Mouse (Mus musculus): ENCODE measurements around the gene Ripor2. TPM values are rescaled to one million over a fixed set of nuclear protein-coding genes. Genes with fewer than 3 reads are reported as not detected.

Ripor2 gene
- polyA plus RNA-seq, 1 experiment: 1.5 TPM

DNA sequence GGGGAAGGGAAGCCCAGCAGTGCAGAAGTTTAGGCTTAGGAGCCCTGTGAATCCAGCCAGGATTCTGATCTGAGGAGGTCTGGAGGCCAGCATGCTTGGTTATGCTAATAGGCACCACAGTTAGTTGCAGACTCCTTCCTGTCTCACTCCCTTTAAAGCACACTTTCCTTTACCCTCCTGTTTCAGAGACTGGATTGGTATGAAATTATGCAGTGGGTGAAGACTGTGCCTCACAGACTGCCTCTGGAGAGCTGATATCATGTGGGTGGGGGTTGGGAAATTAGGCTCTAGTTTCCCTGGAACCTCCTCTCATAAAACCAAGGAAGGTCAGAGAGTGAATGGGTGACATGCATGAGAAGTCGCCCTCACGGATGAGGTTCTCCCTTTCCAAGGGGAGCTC, 88.7 kb downstream of the Ripor2 start:
- no peak overlapping the region for H3K27ac ChIP-seq (ENCODE audit: insufficient read depth, low read length)
- H3K4me3 ChIP-seq (ENCODE audit: low read depth, low read length): no peak overlapping the region
- TF ChIP-seq CTCF (IDR thresholded peaks at IDR 0.05; ENCODE audit: low read depth, low read length) (no peak), POLR2A (IDR thresholded peaks at IDR 0.05; ENCODE audit: insufficient read depth, low read length) (no peak), EP300 (IDR thresholded peaks at IDR 0.05; ENCODE audit: insufficient read depth, low read depth, low read length) (no peak)
- H3K9ac ChIP-seq (ENCODE audit: low read depth, poor library complexity, severe bottlenecking): no peak overlapping the region
- H3K27me3 ChIP-seq (ENCODE audit: control insufficient read depth, insufficient read depth, low read length, poor library complexity, severe bottlenecking): no peaks in the 10 kb centered on the region
- H3K4me1 ChIP-seq (ENCODE audit: control insufficient read depth, insufficient read depth, low read length): no peaks in the 10 kb centered on the region
- H3K36me3 ChIP-seq (ENCODE audit: control insufficient read depth, insufficient read depth, low read length, poor library complexity, severe bottlenecking): no peaks in the 10 kb centered on the region
- no peaks in the 10 kb centered on the region for H3K9me3 ChIP-seq (replicated peaks; ENCODE audit: control insufficient read depth, insufficient read depth, low read length, poor library complexity, severe bottlenecking)

DNA sequence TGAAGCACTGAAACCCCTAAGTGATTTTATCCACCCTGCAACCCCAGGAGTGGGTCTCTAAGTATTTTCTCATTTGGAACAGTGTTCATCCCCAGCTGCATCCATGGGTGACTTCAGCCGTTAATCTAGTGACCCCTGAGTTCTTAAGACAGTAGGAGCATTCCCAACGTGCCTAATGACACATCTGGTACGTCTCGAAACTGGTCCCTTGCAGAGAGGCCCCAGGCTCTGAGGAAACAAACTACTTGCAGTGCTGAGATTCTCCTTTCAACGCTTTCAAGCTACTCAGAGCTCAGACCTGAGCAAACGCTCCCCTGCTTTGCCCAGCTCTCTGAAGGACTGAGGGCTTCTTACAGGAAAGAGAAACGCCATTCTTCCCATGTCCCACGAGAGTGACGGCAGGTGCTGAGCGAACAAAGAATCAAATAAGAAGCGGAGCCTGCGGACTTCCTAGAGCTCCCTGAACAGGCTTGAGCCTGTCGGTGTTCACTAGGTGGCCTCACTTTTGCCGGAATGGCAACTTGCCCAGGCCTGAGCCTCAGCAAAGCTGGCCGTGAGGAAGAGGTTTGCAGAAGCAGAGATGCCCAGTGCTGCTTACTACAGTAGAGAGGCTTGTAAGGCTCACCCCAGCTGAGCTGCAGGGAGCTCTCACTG, 97.2 kb downstream of the Ripor2 start:
- Histone ChIP-seq H3K9ac (ENCODE audit: low read depth, poor library complexity, severe bottlenecking) (no peak overlapping the region), H3K4me1 (ENCODE audit: control insufficient read depth, insufficient read depth, low read length) (no peaks in the 10 kb centered on the region), H3K27ac (ENCODE audit: insufficient read depth, low read length) (no peak overlapping the region), H3K36me3 (ENCODE audit: control insufficient read depth, insufficient read depth, low read length, poor library complexity, severe bottlenecking) (no peaks in the 10 kb centered on the region), H3K4me3 (ENCODE audit: low read depth, low read length) (no peak overlapping the region), H3K9me3 (replicated peaks; ENCODE audit: control insufficient read depth, insufficient read depth, low read length, poor library complexity, severe bottlenecking) (no peaks in the 10 kb centered on the region), H3K27me3 (ENCODE audit: control insufficient read depth, insufficient read depth, low read length, poor library complexity, severe bottlenecking) (no peaks in the 10 kb centered on the region)
- TF ChIP-seq POLR2A (IDR thresholded peaks at IDR 0.05; ENCODE audit: insufficient read depth, low read length): no peak

DNA sequence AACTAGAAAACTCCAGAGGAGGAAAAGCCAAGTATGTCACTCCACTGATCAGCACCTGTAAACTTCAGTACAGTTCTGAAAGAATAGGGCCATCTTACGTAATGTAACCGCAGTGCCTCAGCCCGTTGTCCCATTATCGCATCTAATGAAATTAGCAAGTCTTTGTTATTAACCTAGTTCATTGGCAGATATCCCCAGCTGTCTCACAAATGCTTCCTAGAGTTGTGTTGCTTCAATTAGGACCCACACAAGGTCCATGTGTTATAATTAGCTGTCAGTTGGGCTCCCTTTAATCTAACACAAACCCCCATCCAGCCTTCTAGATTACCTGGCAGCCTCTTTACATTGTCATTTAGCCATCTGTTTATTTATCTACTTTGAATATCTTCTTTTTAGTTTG, 99.0 kb downstream of the Ripor2 start:
- no peak overlapping the region for H3K9ac ChIP-seq (ENCODE audit: low read depth, poor library complexity, severe bottlenecking)
- TF ChIP-seq EP300 (IDR thresholded peaks at IDR 0.05; ENCODE audit: insufficient read depth, low read depth, low read length) (no peak), POLR2A (IDR thresholded peaks at IDR 0.05; ENCODE audit: insufficient read depth, low read length) (no peak), CTCF (IDR thresholded peaks at IDR 0.05; ENCODE audit: low read depth, low read length) (no peak)
- H3K9me3 ChIP-seq (replicated peaks; ENCODE audit: control insufficient read depth, insufficient read depth, low read length, poor library complexity, severe bottlenecking): no peaks in the 10 kb centered on the region
- no peak overlapping the region for H3K4me3 ChIP-seq (ENCODE audit: low read depth, low read length)
- H3K4me1 ChIP-seq (ENCODE audit: control insufficient read depth, insufficient read depth, low read length): no peaks in the 10 kb centered on the region
- no peak overlapping the region for H3K27ac ChIP-seq (ENCODE audit: insufficient read depth, low read length)
- no peaks in the 10 kb centered on the region for H3K36me3 ChIP-seq (ENCODE audit: control insufficient read depth, insufficient read depth, low read length, poor library complexity, severe bottlenecking)
- H3K27me3 ChIP-seq (ENCODE audit: control insufficient read depth, insufficient read depth, low read length, poor library complexity, severe bottlenecking): no peaks in the 10 kb centered on the region

DNA sequence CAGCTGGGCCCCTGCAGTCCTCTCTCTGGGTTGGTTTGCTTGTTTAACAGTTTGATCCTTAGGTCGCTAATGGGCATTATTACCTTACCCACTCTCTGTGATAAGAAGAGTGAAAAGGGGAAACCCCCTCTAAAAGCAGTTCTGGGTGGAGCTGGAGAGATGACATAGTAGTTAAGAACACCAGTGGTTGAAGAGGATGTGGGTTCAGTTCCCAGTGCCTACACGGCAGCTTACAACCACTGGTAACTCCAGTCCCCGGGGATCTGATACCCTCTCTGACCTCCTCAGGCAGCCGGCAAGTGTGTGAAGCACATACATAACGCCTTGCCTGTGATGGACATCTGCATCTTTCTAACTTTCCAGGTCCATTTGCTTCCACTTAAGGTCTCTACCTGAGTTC, 100.4 kb downstream of the Ripor2 start:
- Histone ChIP-seq H3K4me1 (ENCODE audit: control insufficient read depth, insufficient read depth, low read length) (no peaks in the 10 kb centered on the region), H3K9me3 (replicated peaks; ENCODE audit: control insufficient read depth, insufficient read depth, low read length, poor library complexity, severe bottlenecking) (no peaks in the 10 kb centered on the region), H3K9ac (ENCODE audit: low read depth, poor library complexity, severe bottlenecking) (no peak overlapping the region), H3K27ac (ENCODE audit: insufficient read depth, low read length) (no peak overlapping the region), H3K27me3 (ENCODE audit: control insufficient read depth, insufficient read depth, low read length, poor library complexity, severe bottlenecking) (no peaks in the 10 kb centered on the region), H3K36me3 (ENCODE audit: control insufficient read depth, insufficient read depth, low read length, poor library complexity, severe bottlenecking) (no peaks in the 10 kb centered on the region), H3K4me3 (ENCODE audit: low read depth, low read length) (no peak overlapping the region)
- TF ChIP-seq EP300 (IDR thresholded peaks at IDR 0.05; ENCODE audit: insufficient read depth, low read depth, low read length) (no peak), POLR2A (IDR thresholded peaks at IDR 0.05; ENCODE audit: insufficient read depth, low read length) (no peak), CTCF (IDR thresholded peaks at IDR 0.05; ENCODE audit: low read depth, low read length) (no peak)

DNA sequence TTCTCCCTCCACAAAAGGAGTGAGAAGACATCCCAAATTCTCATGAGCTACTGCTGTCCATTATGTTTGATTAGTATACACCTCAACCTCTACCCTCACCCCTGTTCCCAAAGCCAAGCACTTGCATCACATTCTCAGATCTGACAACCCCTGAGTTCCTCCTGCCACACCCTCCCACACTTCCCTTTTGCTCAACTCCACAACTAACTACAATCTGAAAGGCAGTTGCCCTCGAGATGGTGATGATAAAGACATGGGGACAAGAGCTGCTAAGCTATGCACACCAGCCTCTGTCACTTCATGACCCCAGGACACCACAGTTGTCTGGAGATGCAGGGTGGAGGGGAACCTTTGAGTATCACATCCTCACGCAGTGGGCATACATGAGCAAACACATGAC, 102.5 kb downstream of the Ripor2 start:
- Histone ChIP-seq H3K9me3 (replicated peaks; ENCODE audit: control insufficient read depth, insufficient read depth, low read length, poor library complexity, severe bottlenecking) (no peaks in the 10 kb centered on the region), H3K27me3 (ENCODE audit: control insufficient read depth, insufficient read depth, low read length, poor library complexity, severe bottlenecking) (no peaks in the 10 kb centered on the region), H3K4me3 (ENCODE audit: low read depth, low read length) (no peak overlapping the region), H3K4me1 (ENCODE audit: control insufficient read depth, insufficient read depth, low read length) (no peaks in the 10 kb centered on the region), H3K36me3 (ENCODE audit: control insufficient read depth, insufficient read depth, low read length, poor library complexity, severe bottlenecking) (no peaks in the 10 kb centered on the region), H3K27ac (ENCODE audit: insufficient read depth, low read length) (no peak overlapping the region), H3K9ac (ENCODE audit: low read depth, poor library complexity, severe bottlenecking) (no peak overlapping the region)
- TF ChIP-seq POLR2A (IDR thresholded peaks at IDR 0.05; ENCODE audit: insufficient read depth, low read length) (no peak), CTCF (IDR thresholded peaks at IDR 0.05; ENCODE audit: low read depth, low read length) (no peak), EP300 (IDR thresholded peaks at IDR 0.05; ENCODE audit: insufficient read depth, low read depth, low read length) (no peak)

DNA sequence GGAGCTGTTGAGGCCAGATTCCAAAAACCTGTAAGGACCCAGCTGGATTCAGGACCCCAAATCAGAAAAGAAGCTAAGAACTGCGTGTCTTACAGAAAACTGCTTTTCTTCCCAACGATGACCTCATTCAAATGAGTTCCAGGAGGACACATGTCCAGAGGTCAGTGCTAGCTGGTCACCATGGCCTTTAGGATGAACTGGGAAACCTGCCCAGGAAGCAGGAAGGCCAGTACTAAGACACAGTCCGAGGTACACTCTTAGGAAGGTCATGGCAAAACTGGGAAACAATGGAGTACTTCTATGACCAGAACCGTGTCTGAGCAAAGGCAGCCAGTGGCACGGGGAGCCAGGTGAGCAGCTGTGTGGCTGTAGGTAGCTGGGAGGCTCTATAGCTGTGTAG, 103.9 kb downstream of the Ripor2 start:
- Histone ChIP-seq H3K27me3 (ENCODE audit: control insufficient read depth, insufficient read depth, low read length, poor library complexity, severe bottlenecking) (no peaks in the 10 kb centered on the region), H3K4me1 (ENCODE audit: control insufficient read depth, insufficient read depth, low read length) (no peaks in the 10 kb centered on the region), H3K4me3 (ENCODE audit: low read depth, low read length) (no peak overlapping the region), H3K27ac (ENCODE audit: insufficient read depth, low read length) (no peak overlapping the region), H3K36me3 (ENCODE audit: control insufficient read depth, insufficient read depth, low read length, poor library complexity, severe bottlenecking) (no peaks in the 10 kb centered on the region), H3K9me3 (replicated peaks; ENCODE audit: control insufficient read depth, insufficient read depth, low read length, poor library complexity, severe bottlenecking) (no peaks in the 10 kb centered on the region), H3K9ac (ENCODE audit: low read depth, poor library complexity, severe bottlenecking) (no peak overlapping the region)
- TF ChIP-seq POLR2A (IDR thresholded peaks at IDR 0.05; ENCODE audit: insufficient read depth, low read length) (no peak), CTCF (IDR thresholded peaks at IDR 0.05; ENCODE audit: low read depth, low read length) (no peak), EP300 (IDR thresholded peaks at IDR 0.05; ENCODE audit: insufficient read depth, low read depth, low read length) (no peak)

All from ES-Bruce4 (cell line).